20 mouse cellular contexts compared by ENCODE assay signal in genomic region chr11:54108131-54108530, GRCm38 (mm10). TPM values are rescaled to one million over a fixed set of nuclear protein-coding genes. Genes with fewer than 3 reads are reported as not detected.
A peak's percentile ranks its signal among the peaks of the same experiment; 100 is the strongest.
DNase-seq lines count a peak whose midpoint lies in the region; ATAC-seq and TF ChIP-seq lines count a peak whose summit lies in the region.
"Had no signal": no experiment of that assay in that cellular context is flagged by ENCODE, and none has a peak within 500 bp of the region (broad histone marks: within the 10 kb centered on the region; RNA-seq: fewer than 3 reads in every experiment).

No protein-coding gene starts in this region.

- peak; percentile 3 to 12 for DNase-seq in cerebellum, adult 2 months
- DNase-seq in cerebellum, adult 11-12 months, result no peak
- DNase-seq in heart, adult 8-10 months (ENCODE audit: low spot score), result no peak
- DNase-seq in kidney, adult 2 months, result no peak
- DNase-seq: adrenal gland, adult 8-10 months; embryo, embryonic 11 days; forebrain, postnatal 0 days; midbrain, embryonic 14.5 days; right cerebral cortex, postnatal 14 days; thymus, postnatal 36 days had no signal

- no peaks in the 10 kb centered on the region for H3K27me3 ChIP-seq in cerebellum, adult 2 months (ENCODE audit: control insufficient read depth, insufficient read depth, low read length)
- no peaks in the 10 kb centered on the region for H3K27me3 ChIP-seq in heart, embryonic 12.5 days (replicated peaks)
- H3K27me3 ChIP-seq in kidney, adult 2 months (replicated peaks; ENCODE audit: control insufficient read depth, insufficient read depth, low read length), result no peaks in the 10 kb centered on the region
- H3K27me3 ChIP-seq in kidney, embryonic 15.5 days, result no peaks in the 10 kb centered on the region
- no peaks in the 10 kb centered on the region for H3K27me3 ChIP-seq in limb, embryonic 15.5 days
- H3K27me3 ChIP-seq in forebrain, embryonic 15.5 days, result no peaks in the 10 kb centered on the region
- H3K27me3 ChIP-seq: lung, embryonic 15.5 days had no signal

- no peak overlapping the region for H3K4me2 ChIP-seq in heart, embryonic 12.5 days
- no peak overlapping the region for H3K4me2 ChIP-seq in kidney, embryonic 15.5 days
- H3K4me2 ChIP-seq in limb, embryonic 15.5 days, result no peak overlapping the region
- no peak overlapping the region for H3K4me2 ChIP-seq in forebrain, embryonic 15.5 days (replicated peaks)
- H3K4me2 ChIP-seq: lung, embryonic 15.5 days had no signal

- peaks cover 11% of the 10 kb centered on the region for H3K36me3 ChIP-seq in heart, embryonic 12.5 days
- H3K36me3 ChIP-seq in kidney, adult 2 months (ENCODE audit: control insufficient read depth, insufficient read depth, low read length), result no peaks in the 10 kb centered on the region
- H3K36me3 ChIP-seq in kidney, embryonic 15.5 days, result no peaks in the 10 kb centered on the region
- peaks cover 15% of the 10 kb centered on the region for H3K36me3 ChIP-seq in limb, embryonic 15.5 days
- no peaks in the 10 kb centered on the region for H3K36me3 ChIP-seq in forebrain, embryonic 15.5 days
- H3K36me3 ChIP-seq: forebrain, embryonic 10.5 days; lung, embryonic 15.5 days had no signal

- peak overlapping the region; percentile 4; the same call in 1 of the 2 replicates for H3K9ac ChIP-seq in heart, embryonic 12.5 days
- no peak overlapping the region for H3K9ac ChIP-seq in kidney, embryonic 15.5 days
- H3K9ac ChIP-seq in limb, embryonic 15.5 days, result no peak overlapping the region
- H3K9ac ChIP-seq in forebrain, embryonic 15.5 days (replicated peaks), result no peak overlapping the region
- H3K9ac ChIP-seq: forebrain, postnatal 0 days; liver, embryonic 14.5 days; lung, embryonic 15.5 days had no signal

- peaks cover 23% of the 10 kb centered on the region for H3K4me1 ChIP-seq in cerebellum, adult 2 months (ENCODE audit: control insufficient read depth, insufficient read depth, low read length)
- peaks cover 69% of the 10 kb centered on the region for H3K4me1 ChIP-seq in heart, embryonic 12.5 days (replicated peaks)
- H3K4me1 ChIP-seq in kidney, adult 2 months (ENCODE audit: control insufficient read depth, insufficient read depth, low read length), result peaks cover 21% of the 10 kb centered on the region
- peaks cover 15% of the 10 kb centered on the region for H3K4me1 ChIP-seq in kidney, embryonic 15.5 days
- peaks cover 75% of the 10 kb centered on the region for H3K4me1 ChIP-seq in limb, embryonic 15.5 days
- H3K4me1 ChIP-seq in forebrain, embryonic 15.5 days, result peaks cover 24% of the 10 kb centered on the region

- H3K9me3 ChIP-seq in heart, embryonic 12.5 days (replicated peaks), result no peaks in the 10 kb centered on the region
- H3K9me3 ChIP-seq in kidney, embryonic 15.5 days (replicated peaks), result no peaks in the 10 kb centered on the region
- H3K9me3 ChIP-seq in limb, embryonic 15.5 days, result no peaks in the 10 kb centered on the region
- H3K9me3 ChIP-seq in forebrain, embryonic 15.5 days, result no peaks in the 10 kb centered on the region
- H3K9me3 ChIP-seq: forebrain, embryonic 10.5 days; lung, embryonic 15.5 days had no signal

- TF ChIP-seq CTCF in cerebellum, adult 2 months (IDR thresholded peaks at IDR 0.05; ENCODE audit: borderline replicate concordance, insufficient read depth, low read depth, low read length), result no peak
- no peak for TF ChIP-seq CTCF in kidney, adult 2 months (conservative IDR thresholded peaks at IDR 0.05; ENCODE audit: insufficient read depth, insufficient read length, low read depth, low read length)

- WGBS in cerebellum, adult 2 months, result 86% methylated on average over 3 of the region's 3 CpGs
- 69% methylated on average over 3 of the region's 3 CpGs for WGBS in heart, embryonic 12.5 days
- WGBS in kidney, adult 2 months, result 86% methylated on average over 3 of the region's 3 CpGs
- 71% methylated on average over 3 of the region's 3 CpGs for WGBS in kidney, embryonic 15.5 days
- 61% methylated on average over 3 of the region's 3 CpGs for WGBS in limb, embryonic 15.5 days
- 63% methylated on average over 3 of the region's 3 CpGs for WGBS in forebrain, embryonic 15.5 days

- no peak overlapping the region for H3K27ac ChIP-seq in cerebellum, adult 2 months (ENCODE audit: insufficient read depth, low read length)
- H3K27ac ChIP-seq in heart, embryonic 12.5 days (ENCODE audit: poor library complexity, severe bottlenecking), result 0 out of 2 replicates have a peak overlapping the region, but pooled peaks have one; percentile 36
- H3K27ac ChIP-seq in kidney, adult 2 months (ENCODE audit: insufficient read depth, low read depth, low read length), result peak overlapping the region; percentile 2; the same call in 1 of the 2 replicates
- no peak overlapping the region for H3K27ac ChIP-seq in kidney, embryonic 15.5 days
- H3K27ac ChIP-seq in limb, embryonic 15.5 days, result peak overlapping the region; percentile 59; the same call in 1 of the 2 replicates
- H3K27ac ChIP-seq in forebrain, embryonic 15.5 days (replicated peaks), result no peak overlapping the region
- H3K27ac ChIP-seq: forebrain, embryonic 10.5 days; liver, embryonic 14.5 days; lung, embryonic 15.5 days had no signal

- ATAC-seq in heart, embryonic 12.5 days (ENCODE audit: insufficient number of reproducible peaks, low FRiP score), result no peak
- no peak for ATAC-seq in kidney, embryonic 15.5 days (replicated peaks; ENCODE audit: low FRiP score)
- no peak for ATAC-seq in limb, embryonic 15.5 days (ENCODE audit: insufficient number of reproducible peaks, low FRiP score, low TSS enrichment, low read depth)
- no peak for ATAC-seq in forebrain, embryonic 15.5 days (replicated peaks)
- ATAC-seq: activated CD4-positive, CD25-positive, alpha-beta regulatory T cell, adult 4 months; intestine, postnatal 0 days had no signal

- TF ChIP-seq POLR2A in cerebellum, adult 2 months (IDR thresholded peaks at IDR 0.05; ENCODE audit: borderline replicate concordance, insufficient read depth, low read length), result no peak
- TF ChIP-seq POLR2A in kidney, adult 2 months (IDR thresholded peaks at IDR 0.05; ENCODE audit: low read depth, low read length), result no peak

- no peak overlapping the region for H3K4me3 ChIP-seq in cerebellum, adult 2 months (replicated peaks; ENCODE audit: insufficient read depth, low read depth, low read length)
- no peak overlapping the region for H3K4me3 ChIP-seq in heart, embryonic 12.5 days
- H3K4me3 ChIP-seq in kidney, adult 2 months (ENCODE audit: insufficient read depth, low read depth, low read length), result no peak overlapping the region
- H3K4me3 ChIP-seq in kidney, embryonic 15.5 days (replicated peaks), result no peak overlapping the region
- no peak overlapping the region for H3K4me3 ChIP-seq in limb, embryonic 15.5 days
- no peak overlapping the region for H3K4me3 ChIP-seq in forebrain, embryonic 15.5 days
- H3K4me3 ChIP-seq: forebrain, embryonic 10.5 days; lung, embryonic 15.5 days had no signal

RNA-seq across cellular contexts. Expression of gene P4ha2, which starts 8.2 kb away (rescaled TPM):
- polyA plus RNA-seq in cerebellum, adult 2 months (2012; rRNA removed), result 13.6 and 14.2 TPM in 2 replicates
- polyA plus RNA-seq in heart, embryonic 12.5 days (2016; fragmentation: Nextera tagmentation; extraction: Ambion mirVana), result 56.5 and 62.1 TPM in 2 replicates
- total RNA-seq in heart, adult 8-10 months (2022), result 10 to 100 TPM; 57.4 to 71.1 (median 64.1) TPM
- polyA plus RNA-seq in kidney, adult 2 months (2012; rRNA removed), result 17.9 and 23.4 TPM in 2 replicates
- polyA plus RNA-seq in kidney, embryonic 15.5 days (2015; fragmentation: Nextera tagmentation; extraction: Ambion mirVana), result 36.6 and 44.5 TPM in 2 replicates
- 132 and 149 TPM in 2 replicates for polyA plus RNA-seq in limb, embryonic 15.5 days (2015; fragmentation: Nextera tagmentation; extraction: Ambion mirVana)
- polyA plus RNA-seq in forebrain, embryonic 15.5 days (2015; fragmentation: Nextera tagmentation; extraction: Ambion mirVana), result 6.0 and 6.7 TPM in 2 replicates
- polyA plus RNA-seq: activated CD4-positive, CD25-positive, alpha-beta regulatory T cell, adult 4 months had no signal

RNA-seq across cellular contexts. Expression of gene Pdlim4, which starts 39.3 kb away (rescaled TPM):
- polyA plus RNA-seq in cerebellum, adult 2 months (2012; rRNA removed), result 16.9 and 18.6 TPM in 2 replicates
- 7.1 and 7.3 TPM in 2 replicates for polyA plus RNA-seq in heart, embryonic 12.5 days (2016; fragmentation: Nextera tagmentation; extraction: Ambion mirVana)
- 10 to 100 TPM; 29.1 to 39.9 (median 35.2) TPM for total RNA-seq in heart, adult 8-10 months (2022)
- polyA plus RNA-seq in kidney, adult 2 months (2012; rRNA removed), result 13.0 and 15.2 TPM in 2 replicates
- 47.1 and 53.2 TPM in 2 replicates for polyA plus RNA-seq in kidney, embryonic 15.5 days (2015; fragmentation: Nextera tagmentation; extraction: Ambion mirVana)
- 125 and 136 TPM in 2 replicates for polyA plus RNA-seq in limb, embryonic 15.5 days (2015; fragmentation: Nextera tagmentation; extraction: Ambion mirVana)
- 42.8 TPM in 2 replicates for polyA plus RNA-seq in forebrain, embryonic 15.5 days (2015; fragmentation: Nextera tagmentation; extraction: Ambion mirVana)
- total RNA-seq: megakaryocyte-erythroid progenitor cell, adult 5-6 weeks had no signal

Comparison
In these comparisons a context has a peak if more than half of its experiments do, and no peak if none do; other contexts are left out.
1. DNase-seq: peak in cerebellum, adult 2 months (2 of 2); none in cerebellum, adult 11-12 months (single experiment), heart, adult 8-10 months (single experiment) and kidney, adult 2 months (single experiment).
2. H3K27ac ChIP-seq: peak in heart, embryonic 12.5 days (single experiment), kidney, adult 2 months (single experiment) and limb, embryonic 15.5 days (single experiment); none in cerebellum, adult 2 months (single experiment), kidney, embryonic 15.5 days (single experiment) and forebrain, embryonic 15.5 days (single experiment).